Mouse (Mus musculus) cortical plate, adult 2 months (tissue): ENCODE measurements around the gene Adcy10.

Experiments used
- CTCF ChIP-seq: fragments of 200-500 bp; IDR thresholded peaks from 2 replicates; pipeline ENCODE4 v1.5.1; 2011; ENCODE audit warnings: mild to moderate bottlenecking, control low read depth, low read length; ENCODE audit not compliant: insufficient read depth; ENCODE audit errors: extremely low read depth
- POLR2A ChIP-seq: fragments of 200-500 bp; IDR thresholded peaks from 2 replicates; pipeline ENCODE4 v1.6.1; 2011; ENCODE audit warnings: mild to moderate bottlenecking, low read length, control low read depth; ENCODE audit not compliant: insufficient read depth; ENCODE audit errors: extremely low read depth

- TF ChIP-seq CTCF (no peak), POLR2A (no peak)
These were observed 105.8 kb downstream of the Adcy10 start for GRCm38 (mm10) chr1:165590760-165591159.
